Mouse (Mus musculus) ES-Bruce4 (cell line): ENCODE results near the gene Serpinf1.

ENCODE experiments used
- CTCF ChIP-seq: IDR thresholded peaks from one replicate; pipeline ENCODE4 v1.8.1; 2011; ENCODE audit warnings: low read depth, low read length
- EP300 ChIP-seq: IDR thresholded peaks from 2 replicates; pipeline ENCODE4 v1.6.1; 2011; ENCODE audit warnings: low read depth, low read length; ENCODE audit not compliant: insufficient read depth
- POLR2A ChIP-seq: IDR thresholded peaks from one replicate; pipeline ENCODE4 v1.8.1; 2011; ENCODE audit warnings: low read length; ENCODE audit not compliant: insufficient read depth

- TF ChIP-seq CTCF, result peak; percentile 47
- no peak for TF ChIP-seq POLR2A
- no peak for TF ChIP-seq EP300
These were observed 11.6 kb upstream of the Serpinf1 start for GRCm38 (mm10) chr11:75434138-75434537.
